Mouse (Mus musculus) adrenal gland, postnatal 36 days (tissue): ENCODE measurements around the gene Anks4b. TPM values are rescaled to one million over a fixed set of nuclear protein-coding genes. Genes with fewer than 3 reads are reported as not detected.

Source experiments
- DNase-seq, 2 experiments: peaks; one replicate each; pipeline ENCODE4 v3.0.0; 2021; ENCODE audit warnings: mixed read lengths in 1 of 2
- long read RNA-seq, 2 experiments: library from polyadenylated mRNA; stranded (forward); transcript quantifications; one replicate each; pipeline ENCODE4 v2.0.0; 2021; ENCODE audit warnings: borderline sequencing depth in 2 of 2
- total RNA-seq, 2 experiments: library from RNA; stranded (reverse); gene quantifications; 2 replicates each; pipeline ENCODE4 v1.2.3; 2021

Anks4b gene
- under 1 TPM; 0.16 to 0.63 TPM for total RNA-seq
- long read RNA-seq, experiment 1, result 0 reads
- long read RNA-seq, experiment 2, result 0 reads

DNA sequence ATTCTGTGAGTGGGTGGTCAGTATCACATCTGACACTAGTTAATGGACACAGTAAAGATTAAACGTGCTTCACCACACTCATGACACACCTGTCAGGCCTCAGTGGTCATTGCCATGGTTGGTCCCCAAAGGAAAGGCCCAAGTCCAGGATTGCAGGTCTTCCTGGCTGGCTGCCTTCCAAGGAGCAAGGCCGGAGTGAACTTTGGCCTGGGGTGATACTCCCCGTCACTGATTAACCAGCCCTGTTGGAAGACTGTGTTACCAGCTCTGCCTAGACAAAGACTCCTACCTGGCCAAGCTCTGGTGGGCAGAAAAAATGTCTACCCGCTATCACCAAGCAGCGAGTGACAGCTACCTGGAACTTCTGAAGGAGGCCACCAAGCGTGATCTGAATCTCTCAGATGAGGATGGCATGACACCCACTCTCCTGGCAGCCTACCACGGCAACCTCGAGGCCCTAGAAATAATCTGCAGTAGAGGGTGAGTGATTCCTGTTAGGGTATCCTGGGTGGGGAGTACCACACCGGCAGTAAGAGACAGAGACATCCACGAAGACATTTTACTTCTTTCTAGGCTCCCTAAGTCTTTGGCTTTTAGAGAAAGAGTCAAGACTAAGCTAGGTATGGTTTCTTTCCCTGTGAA, at the start of gene Anks4b:
Anks4b (plus strand) TSS at position 256 of the 642 bp plus-strand sequence.
- DNase-seq, result peak in 1 of 2 experiments; percentile 22

DNA sequence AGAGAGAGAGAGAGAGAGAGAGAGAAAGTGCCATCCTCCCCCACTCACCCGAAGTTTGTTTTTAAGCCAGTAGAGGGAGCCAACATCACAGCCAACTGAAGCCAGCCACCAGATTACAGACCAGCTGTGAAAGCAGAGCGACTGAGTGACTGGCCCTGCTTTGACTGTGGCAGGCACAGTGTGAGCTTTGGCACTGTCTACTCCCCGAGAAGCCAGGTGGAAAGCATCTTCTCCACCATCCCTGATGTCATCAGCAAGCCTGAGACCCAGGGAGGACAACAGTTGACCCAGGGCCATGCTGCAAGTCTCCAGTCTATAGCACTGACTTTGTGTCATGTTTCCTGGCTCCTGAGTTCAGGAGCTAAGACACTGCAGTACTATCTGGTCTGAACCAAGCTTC, 48.8 kb upstream of the Anks4b start:
- DNase-seq, result peak; percentile 68 to 80

DNA sequence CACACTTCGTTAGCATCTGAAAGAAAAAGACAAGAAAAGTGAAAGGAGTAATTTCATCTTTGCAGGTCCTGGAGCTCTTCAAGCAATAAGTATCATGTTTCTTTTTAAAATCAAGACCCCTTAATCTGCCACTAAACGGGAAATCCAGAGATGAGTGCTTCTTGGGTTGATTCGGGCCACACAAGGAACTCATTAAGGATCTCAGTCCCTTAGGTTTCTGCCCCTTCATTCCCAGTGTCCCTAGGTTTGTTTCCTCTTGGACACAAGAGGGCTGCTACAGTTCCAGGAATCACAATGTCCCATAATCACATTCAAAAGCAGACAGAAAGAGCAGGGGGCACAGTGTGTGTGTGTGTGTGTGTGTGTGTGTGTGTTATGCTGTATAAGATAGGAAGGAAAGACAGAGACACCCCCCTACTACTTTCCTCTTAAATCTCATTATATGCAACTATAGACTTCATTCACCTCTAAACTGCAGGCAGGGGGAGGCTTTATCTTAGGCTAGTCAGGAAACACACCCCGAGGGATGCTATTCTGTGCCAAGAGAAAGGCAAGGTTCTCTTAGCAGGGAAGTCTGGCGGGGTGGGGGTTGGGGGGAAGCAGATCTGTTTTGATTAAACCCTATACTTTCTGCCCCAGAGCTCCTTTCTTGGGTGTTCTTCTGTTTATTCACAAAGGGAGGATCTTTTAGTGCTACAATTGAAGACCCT, 46.5 kb upstream of the Anks4b start:
- DNase-seq, result no peak

- DNase-seq, result no peak
Observed at GRCm38 (mm10) chr7:120127686-120128059, 46.0 kb upstream of the Anks4b start.

- no peak for DNase-seq
Observed at GRCm38 (mm10) chr7:120128951-120129350, 44.7 kb upstream of the Anks4b start.

DNA sequence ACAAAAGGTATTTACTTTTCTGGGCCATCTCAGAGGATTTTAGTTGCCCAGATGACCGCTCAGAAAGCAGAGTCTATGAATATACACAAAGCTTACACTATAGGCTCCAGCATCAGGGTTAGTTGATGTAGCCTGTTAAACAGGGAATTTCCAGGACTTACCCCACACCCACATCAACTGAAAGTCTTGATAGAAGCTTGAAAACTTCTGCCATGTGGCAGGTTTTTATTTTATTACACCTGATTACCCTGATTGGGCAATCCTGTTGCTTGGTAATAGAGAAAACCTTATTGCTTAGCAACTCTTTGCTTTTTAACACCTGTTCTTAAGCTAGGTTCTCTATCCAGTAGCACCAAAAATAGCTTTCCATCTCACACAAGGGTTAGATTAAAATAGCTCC, 30.9 kb upstream of the Anks4b start:
- no peak for DNase-seq

- DNase-seq, result no peak
Observed at GRCm38 (mm10) chr7:120145191-120145590, 28.5 kb upstream of the Anks4b start, which contains the start of gene Zp2. Gene Zp2, minus strand, starts transcription at chr7:120145291.

DNA sequence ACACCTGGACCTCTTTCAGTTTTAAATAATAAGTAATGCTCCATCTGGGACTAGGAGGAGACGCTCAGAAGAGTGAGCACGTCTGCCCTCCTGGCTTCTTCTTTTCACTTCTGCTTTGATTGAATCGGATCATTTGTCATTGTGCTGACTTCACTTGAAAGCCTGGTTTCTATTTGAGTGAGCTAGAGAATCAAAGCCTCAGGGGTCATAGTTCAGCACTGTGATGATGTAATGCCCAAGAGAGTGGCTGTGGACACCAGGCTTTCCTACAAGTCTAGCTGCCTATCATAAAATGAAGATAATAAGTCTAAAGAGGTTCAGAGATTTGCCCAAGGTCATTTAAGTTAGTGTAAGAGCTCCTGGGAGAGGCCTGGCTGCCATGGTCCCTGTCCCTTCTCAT, 23.4 kb upstream of the Anks4b start:
- peak in 1 of 2 experiments; percentile 16 for DNase-seq

GRCm38 (mm10) chr7:120150898-120151297, 22.8 kb upstream of the Anks4b start:
- DNase-seq, result no peak

GRCm38 (mm10) chr7:120156841-120157409, 16.7 kb upstream of the Anks4b start:
- no peak for DNase-seq

- no peak for DNase-seq
Observed at GRCm38 (mm10) chr7:120157575-120158061, 16.0 kb upstream of the Anks4b start.

- no peak for DNase-seq
Observed at GRCm38 (mm10) chr7:120158121-120158613, 15.5 kb upstream of the Anks4b start.

DNA sequence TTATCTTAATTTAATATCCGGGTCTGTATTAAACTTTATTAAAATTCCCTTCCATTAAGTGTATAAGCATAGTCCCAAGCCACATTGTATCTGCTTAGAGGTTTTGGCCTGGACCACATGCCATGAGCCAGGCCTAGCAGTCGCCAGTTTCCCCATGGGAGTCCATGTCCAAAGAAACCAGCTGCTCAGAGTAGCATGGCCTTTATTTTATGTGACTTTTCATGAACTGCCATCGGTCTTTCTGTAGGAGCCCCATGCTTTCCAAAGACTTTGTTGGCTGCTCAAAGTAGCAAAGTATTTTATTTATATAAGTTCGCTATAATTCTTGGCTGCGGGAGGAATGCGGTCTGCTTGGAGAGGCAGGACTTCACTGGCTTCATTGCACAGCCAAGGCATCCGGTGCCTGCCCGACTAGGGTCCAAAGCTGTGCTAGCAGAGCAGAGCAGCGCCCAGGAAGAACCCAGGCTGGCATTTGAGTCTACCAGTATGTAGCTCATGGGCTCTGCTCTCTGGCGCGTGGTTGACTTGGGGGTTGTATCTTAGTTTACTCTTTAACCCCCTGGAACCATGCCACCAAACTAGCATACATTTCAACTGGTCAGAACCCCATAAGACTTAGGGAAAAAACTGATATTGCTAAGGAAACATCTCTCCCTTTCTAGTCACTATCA, 9.9 kb upstream of the Anks4b start:
- no peak for DNase-seq

DNA sequence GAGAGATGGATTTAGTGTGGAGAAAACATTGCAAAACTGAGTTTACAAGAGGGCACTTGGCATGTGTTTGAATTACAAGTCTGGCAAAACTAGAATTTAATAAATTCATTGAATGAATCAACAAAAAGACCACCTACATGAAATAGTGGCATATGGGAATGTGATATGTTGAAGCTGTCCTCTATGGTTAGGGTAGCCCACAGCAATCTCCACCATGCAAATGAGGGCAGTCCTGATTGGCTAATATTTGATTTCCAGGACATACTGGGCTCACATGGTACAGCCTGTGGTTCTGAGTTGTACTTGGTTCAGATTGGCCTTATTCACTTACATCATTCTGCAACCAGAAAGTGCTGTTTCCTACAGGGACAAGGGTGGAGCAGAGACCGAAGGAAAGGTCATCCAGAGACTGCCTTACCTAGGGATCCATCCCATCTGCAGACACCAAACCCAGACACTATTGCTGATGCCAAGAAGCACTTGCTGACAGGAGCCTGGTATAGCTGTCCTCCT, 1.4 kb upstream of the Anks4b start:
- DNase-seq, result no peak

DNA sequence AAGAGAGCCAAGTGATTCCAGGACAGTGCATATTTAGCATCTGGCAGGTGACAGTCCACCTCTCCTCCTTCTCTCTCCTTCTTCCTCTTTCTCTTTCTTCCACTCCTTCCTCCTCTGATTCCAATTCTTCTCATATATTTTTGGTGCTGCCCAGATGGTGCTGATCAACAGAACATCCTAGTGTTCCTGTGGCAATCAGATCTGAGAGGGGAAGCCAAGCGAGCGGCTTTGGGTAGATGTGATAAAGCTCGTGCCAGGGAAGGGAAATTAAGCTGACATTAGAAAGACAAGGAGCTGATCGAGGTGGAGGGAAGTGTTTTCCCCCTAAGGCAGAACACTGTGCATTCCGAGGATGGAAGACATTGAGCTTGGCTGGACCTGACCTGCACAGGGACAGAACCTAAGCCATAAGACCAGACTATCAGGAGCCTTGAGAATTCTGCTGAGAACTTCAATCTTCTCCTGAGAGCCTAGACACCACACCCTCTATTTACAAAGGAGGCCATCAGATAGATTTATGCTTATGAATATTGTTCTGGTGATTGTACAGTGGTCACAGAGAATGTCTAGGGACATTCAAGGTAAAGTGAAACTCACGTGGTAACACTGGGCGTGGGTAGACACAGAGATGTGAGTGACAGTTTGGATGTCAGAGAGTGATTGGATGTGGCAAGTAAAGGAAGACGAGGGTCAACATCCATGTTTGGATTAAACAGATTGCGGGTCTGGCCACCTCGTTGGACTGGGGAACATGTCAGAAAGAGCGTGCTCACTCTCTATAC, 1.3 kb downstream of the Anks4b start:
- no peak for DNase-seq

DNA sequence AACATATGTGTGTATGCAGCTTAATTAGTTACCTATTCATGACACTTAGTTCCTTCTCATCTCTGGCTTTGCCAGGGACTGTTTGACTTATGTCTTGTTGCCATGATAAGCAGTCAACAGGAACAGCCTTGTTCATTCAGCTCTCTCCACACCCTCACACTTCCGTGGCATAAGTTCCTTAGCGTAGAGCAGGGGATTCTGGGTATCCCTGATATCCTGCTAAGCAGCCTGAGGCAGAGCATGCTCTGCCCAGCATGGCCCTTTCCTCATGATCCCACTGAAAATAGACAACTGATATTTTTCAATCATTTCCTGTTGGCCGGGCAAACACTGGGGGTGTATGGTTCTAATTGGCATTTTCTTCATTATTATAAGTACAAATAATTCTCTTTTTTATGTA, 4.0 kb downstream of the Anks4b start:
- no peak for DNase-seq

DNA sequence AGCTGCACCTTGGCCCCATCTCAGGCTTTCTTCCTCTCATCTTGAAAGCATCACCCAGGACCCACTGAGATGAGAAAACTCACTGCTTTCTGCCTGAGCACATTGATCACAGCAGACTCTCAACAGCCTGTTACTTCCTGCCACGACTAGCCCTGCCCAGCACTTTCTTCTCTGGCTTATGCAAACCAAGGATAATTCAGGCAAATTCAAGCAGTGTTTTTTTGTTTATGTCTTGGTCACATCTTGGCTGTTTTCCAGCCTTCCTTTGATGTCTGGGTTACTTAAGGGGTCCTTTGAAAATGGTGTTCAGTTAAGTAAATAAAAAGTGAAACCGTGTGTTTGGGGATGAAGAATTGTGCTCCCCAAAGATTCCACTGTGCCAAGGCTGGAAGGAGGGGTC, 5.3 kb downstream of the Anks4b start:
- no peak for DNase-seq

- DNase-seq, result no peak
Observed at GRCm38 (mm10) chr7:120180547-120180946, 6.9 kb downstream of the Anks4b start.

DNA sequence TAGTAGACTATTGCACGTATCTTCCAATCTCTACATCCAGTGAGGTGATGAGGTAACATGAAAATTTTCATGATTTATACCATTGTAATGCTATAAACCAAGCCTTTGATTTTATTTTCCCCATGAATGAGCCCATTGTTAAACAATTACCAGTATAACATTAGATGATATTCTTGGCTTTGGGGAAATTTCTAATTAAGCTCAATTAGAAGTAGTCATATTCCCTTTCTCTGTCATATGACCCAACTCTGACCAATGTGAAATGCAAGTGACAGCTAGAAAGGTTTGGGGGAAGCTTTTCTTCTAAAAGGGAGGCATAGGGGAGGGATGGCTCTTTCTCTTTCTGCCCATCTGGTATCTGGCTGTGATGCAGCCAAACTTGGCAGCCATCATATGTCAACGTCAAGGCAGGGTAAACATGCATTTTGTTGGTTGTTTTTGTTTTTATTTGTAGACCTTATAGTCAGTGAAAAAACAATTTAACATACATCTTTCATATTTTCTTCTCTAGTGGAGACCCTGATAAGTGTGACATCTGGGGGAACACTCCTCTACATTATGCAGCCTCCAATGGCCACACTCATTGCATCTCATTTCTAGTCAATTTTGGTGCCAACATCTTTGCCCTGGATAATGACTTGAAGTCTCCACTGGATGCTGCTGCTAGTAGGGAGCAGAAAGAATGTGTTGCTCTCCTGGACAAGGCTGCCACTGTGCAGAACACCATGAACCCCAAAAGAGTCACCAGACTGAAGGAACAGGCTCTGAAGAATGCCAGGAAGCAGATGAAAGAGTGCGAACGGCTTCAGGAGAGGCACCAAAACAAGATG, 8.0 kb downstream of the Anks4b start:
- no peak for DNase-seq

DNA sequence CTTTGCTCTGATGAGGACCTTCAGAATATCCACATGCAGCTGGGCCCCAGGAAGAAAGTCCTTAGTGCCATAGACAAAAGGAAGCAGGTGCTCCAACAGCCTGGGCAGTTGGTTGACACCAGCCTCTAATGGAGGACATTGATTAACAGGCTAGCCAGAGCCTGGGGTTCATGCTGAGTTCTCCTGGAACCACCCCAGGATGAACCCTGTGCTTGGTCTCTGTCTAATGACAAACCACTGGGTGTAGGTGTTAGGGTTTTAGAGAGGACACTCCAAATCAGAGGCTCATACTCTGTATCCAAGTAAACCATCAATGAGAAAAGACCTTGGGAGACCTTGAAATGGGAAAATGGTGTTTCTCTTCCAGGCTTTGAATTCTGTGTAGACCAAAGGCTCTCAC, 9.2 kb downstream of the Anks4b start:
- DNase-seq, result no peak

DNA sequence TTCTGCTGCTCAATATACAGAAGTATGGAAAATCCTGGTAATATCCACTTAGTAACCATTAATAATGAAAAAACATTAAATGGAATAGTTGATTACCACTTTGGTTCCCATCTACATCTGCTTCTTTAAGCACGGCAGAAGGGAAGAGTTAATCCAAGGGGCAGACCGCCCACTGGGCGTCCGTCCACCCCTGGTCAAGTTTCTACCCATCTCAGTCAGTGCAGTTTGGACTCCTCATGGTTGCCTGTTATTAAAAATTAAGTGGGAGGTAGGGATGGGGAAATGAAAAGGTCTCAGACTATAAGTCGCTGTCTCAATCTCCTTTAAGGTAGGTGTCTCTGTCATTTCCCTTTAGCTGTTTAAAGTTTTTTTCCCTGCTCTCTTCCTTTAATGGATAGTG, 15.3 kb downstream of the Anks4b start:
- DNase-seq, result no peak
